Mouse (Mus musculus) bone marrow, adult 2 months (tissue): ENCODE data around the gene Spata13. TPM values are rescaled to one million over a fixed set of nuclear protein-coding genes. Genes with fewer than 3 reads are reported as not detected.
A peak's percentile ranks its signal among the peaks of the same experiment; 100 is the strongest.

Experiments used
- H3K27ac ChIP-seq: fragments of 200-500 bp; 2 replicates; pipeline ENCODE4 v1.5.1; 2012; ENCODE audit warnings: low read depth, mild to moderate bottlenecking, control low read depth, inconsistent platforms, low read length; ENCODE audit not compliant: control insufficient read depth, poor library complexity, insufficient read depth
- H3K4me1 ChIP-seq: fragments of 200-500 bp; 2 replicates; pipeline ENCODE4 v1.6.1; 2011; ENCODE audit warnings: low read length; ENCODE audit not compliant: control insufficient read depth, insufficient read depth
- H3K4me3 ChIP-seq: fragments of 200-500 bp; replicated peaks from 2 replicates; pipeline ENCODE3; 2011; ENCODE audit warnings: mild to moderate bottlenecking, low read depth, low read length, control low read depth; ENCODE audit not compliant: control insufficient read depth
- CTCF ChIP-seq: fragments of 200-500 bp; IDR thresholded peaks from 2 replicates; pipeline ENCODE4 v1.5.1; 2011; ENCODE audit warnings: low read length, control low read depth; ENCODE audit not compliant: control insufficient read depth, insufficient read depth
- POLR2A ChIP-seq: fragments of 200-500 bp; IDR thresholded peaks from 2 replicates; pipeline ENCODE4 v1.6.1; 2011; ENCODE audit warnings: low read depth, mild to moderate bottlenecking, control low read depth, low read length, borderline replicate concordance; ENCODE audit not compliant: control insufficient read depth
- WGBS: fragments of 180-500 bp; shearing (Covaris S2); methylation state at CpG from one replicate; pipeline ENCODE4 v1.1.7; 2018; 5-methylcytosine and 5-hydroxymethylcytosine counted together
- polyA plus RNA-seq: library from polyadenylated mRNA; stranded (reverse); fragments of >200 nt; gene quantifications from 2 replicates; pipeline ENCODE4 v1.2.4, GENCODE M21; 2011; ENCODE audit warnings: low replicate concordance; ENCODE audit not compliant: missing spikeins, insufficient read depth, insufficient read length

Gene Spata13
- polyA plus RNA-seq, 1 experiment: 14.4 TPM

DNA sequence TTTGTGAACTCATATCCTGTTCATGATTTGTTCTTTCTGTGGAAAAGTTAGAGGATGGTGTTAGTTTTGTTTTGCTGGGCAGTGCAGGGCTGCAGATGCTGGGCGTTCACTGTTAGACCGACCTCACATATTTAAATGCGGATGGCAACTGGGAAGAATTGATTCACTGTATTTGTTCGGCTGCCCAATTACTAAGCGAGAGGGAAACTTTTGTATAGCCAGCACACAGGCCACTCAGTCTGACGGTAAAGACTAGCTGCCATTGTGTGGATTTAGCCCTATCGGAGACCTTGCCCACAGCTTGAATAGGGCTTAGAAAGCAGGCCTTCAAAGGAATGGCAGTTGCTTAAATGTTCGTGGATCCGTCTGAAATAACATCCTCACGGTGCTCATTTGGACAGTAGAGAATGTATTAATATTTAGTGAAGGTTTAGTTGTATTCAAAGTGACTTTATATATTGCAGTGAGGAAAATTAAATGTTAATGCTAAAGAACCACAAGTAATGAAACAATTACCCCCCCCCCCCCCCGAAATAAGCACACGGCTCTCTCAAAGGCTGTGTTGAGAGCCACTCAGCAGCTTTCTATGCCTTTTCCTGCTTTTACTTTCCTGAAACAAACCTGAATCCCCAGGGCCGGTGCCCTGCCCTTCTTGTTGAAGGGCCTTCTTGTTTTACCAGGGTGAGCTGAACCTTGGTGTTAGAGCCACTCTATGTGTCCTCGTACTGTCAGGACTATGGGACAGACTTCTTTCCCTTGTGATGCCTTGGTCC lies 9.5 kb downstream of the Spata13 start:
- TF ChIP-seq CTCF (no peak), POLR2A (no peak)
- Histone ChIP-seq H3K4me1 (no peaks in the 10 kb centered on the region), H3K27ac (no peak overlapping the region), H3K4me3 (no peak overlapping the region)
- 87% methylated on average over 14 of the region's 14 CpGs for WGBS

DNA sequence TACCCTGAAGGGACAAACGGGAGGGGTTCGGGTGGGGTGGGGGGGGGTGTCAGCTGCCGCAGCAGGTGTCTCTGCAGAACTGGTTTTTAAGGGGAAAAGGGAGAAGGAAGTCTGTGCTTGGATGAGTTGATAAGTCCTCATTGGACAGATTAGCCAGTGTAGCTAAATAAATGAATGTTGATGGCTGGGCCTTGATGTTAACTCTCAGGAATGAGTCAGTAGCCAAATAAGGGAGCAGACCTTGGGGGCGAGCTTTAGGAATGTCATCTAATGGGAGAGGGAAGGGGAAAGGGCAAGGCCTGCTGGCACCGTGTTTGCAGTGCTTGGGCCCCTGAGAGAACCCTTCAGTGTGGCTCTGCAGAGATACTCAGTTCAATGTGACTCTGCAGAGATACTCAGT lies 12.6 kb downstream of the Spata13 start:
- H3K4me1 ChIP-seq: no peaks in the 10 kb centered on the region
- no peak overlapping the region for H3K4me3 ChIP-seq
- WGBS: 76% methylated on average over 5 of the region's 5 CpGs
- no peak for TF ChIP-seq CTCF
- no peak overlapping the region for H3K27ac ChIP-seq

DNA sequence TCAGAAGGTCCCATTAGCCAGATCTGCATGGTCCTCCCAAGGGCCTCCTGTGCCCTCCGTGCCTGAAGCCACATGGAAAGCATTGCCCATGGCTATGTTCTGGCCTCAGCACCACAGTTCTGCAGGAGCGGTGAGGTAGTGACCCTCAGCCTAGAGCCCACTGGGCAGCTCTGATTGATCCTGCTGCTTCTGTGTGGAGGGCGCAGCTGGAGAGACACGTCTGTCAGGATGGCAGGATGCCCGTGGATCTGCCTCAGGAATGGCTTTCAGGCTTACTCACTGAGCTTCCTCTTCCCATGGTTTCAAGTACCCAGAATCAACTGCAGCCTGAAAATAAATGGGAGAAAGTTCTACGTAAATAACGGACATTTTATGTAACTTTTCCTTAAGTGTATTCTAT lies 14.1 kb downstream of the Spata13 start:
- WGBS: 84% methylated on average over 7 of the region's 7 CpGs
- TF ChIP-seq CTCF (no peak), POLR2A (no peak)
- no peak overlapping the region for H3K27ac ChIP-seq
- H3K4me3 ChIP-seq: no peak overlapping the region
- H3K4me1 ChIP-seq: no peaks in the 10 kb centered on the region

DNA sequence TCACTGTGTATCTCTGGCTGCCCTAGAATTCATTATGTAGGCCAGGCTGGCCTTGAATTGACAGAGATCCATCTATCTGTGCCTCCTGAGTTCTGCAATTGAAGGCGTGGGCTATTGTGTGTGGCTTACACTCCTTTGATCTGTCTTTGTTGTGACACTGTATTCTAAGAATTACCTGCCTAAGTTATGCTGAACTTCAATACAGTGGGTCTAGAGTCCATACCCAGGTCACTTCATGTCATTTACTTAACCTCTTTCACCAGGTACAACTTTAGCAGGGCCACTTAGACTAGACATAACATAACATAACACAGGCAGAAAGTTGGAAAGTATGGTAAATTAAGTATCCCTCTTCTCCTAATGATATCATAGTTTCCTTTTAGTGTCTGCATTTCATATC lies 15.2 kb downstream of the Spata13 start:
- 68% methylated on average over 1 of the region's 1 CpGs for WGBS
- TF ChIP-seq POLR2A (no peak), CTCF (no peak)

DNA sequence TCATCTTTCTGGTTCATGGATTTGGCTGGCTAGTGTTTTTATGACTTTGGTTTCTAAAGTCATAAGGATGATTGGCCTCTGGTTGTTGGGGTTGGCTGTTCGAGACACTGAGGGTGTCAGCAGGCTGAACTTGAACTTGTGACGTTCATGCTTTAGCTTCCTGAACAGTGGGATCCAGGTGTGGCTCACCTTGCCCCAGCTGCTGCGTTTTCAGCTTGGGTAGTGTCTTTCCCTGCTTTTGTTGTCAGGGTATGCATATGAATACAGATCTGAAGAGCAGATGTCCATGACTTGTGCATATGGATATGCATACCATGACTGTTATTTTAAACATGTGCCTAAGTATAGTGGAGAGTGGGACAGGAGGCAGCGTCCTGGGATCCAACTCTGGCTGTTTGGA lies 19.4 kb downstream of the Spata13 start:
- Histone ChIP-seq H3K4me1 (no peaks in the 10 kb centered on the region), H3K27ac (no peak overlapping the region), H3K4me3 (no peak overlapping the region)
- 83% methylated on average over 4 of the region's 4 CpGs for WGBS
- TF ChIP-seq CTCF (no peak), POLR2A (no peak)

More for the DNA sequence above, 15.2 kb downstream of the Spata13 start:
- H3K4me1 ChIP-seq: no peaks in the 10 kb centered on the region
- no peak overlapping the region for H3K4me3 ChIP-seq
- no peak overlapping the region for H3K27ac ChIP-seq

DNA sequence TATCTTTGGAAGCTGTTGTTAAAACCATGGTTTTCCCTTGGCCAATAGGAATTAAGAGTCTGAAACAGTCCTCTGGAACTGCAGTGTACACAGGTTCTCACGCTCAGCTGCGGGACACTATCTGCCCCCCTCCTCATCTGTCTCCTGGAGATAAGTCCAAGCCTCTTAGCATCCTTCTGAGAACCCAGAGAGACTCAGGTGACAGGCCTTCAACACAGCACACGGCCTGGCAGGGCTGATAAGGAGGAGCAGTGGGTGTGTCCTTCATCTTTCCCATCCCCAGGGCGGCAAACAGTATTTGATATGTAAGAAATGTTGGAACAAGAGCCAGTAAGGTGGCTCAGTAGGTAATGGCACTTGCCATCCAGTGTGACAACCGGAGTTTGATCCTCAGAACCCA lies 20.2 kb downstream of the Spata13 start:
- Histone ChIP-seq H3K27ac (peak overlapping the region; percentile 34; the same call in 1 of the 2 replicates), H3K4me1 (no peaks in the 10 kb centered on the region), H3K4me3 (no peak overlapping the region)
- WGBS: 65% methylated on average over 5 of the region's 5 CpGs
- TF ChIP-seq POLR2A: no peak
- TF ChIP-seq CTCF: no peak

DNA sequence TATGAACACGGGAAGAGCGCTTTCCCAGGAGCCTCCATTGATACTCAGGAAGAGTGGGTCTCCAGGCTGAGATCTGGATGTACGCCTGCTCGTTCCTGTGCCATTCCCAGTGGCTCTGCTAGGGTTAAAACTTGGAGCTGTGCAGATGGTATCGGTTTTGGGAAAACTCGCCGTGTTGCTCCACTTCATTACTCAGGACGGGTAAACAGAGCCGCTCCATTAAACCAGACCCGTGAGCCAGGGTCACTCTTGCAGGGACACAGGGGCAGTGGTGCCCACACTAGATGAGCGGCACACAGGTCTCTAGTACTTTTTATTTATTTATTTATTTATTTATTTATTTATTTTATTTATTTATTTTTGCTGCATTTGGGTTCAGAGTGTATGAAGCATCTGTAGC lies 20.9 kb downstream of the Spata13 start:
- Histone ChIP-seq H3K4me1 (no peaks in the 10 kb centered on the region), H3K4me3 (no peak overlapping the region), H3K27ac (no peak overlapping the region)
- no peak for TF ChIP-seq POLR2A
- TF ChIP-seq CTCF: no peak
- 89% methylated on average over 11 of the region's 11 CpGs for WGBS

DNA sequence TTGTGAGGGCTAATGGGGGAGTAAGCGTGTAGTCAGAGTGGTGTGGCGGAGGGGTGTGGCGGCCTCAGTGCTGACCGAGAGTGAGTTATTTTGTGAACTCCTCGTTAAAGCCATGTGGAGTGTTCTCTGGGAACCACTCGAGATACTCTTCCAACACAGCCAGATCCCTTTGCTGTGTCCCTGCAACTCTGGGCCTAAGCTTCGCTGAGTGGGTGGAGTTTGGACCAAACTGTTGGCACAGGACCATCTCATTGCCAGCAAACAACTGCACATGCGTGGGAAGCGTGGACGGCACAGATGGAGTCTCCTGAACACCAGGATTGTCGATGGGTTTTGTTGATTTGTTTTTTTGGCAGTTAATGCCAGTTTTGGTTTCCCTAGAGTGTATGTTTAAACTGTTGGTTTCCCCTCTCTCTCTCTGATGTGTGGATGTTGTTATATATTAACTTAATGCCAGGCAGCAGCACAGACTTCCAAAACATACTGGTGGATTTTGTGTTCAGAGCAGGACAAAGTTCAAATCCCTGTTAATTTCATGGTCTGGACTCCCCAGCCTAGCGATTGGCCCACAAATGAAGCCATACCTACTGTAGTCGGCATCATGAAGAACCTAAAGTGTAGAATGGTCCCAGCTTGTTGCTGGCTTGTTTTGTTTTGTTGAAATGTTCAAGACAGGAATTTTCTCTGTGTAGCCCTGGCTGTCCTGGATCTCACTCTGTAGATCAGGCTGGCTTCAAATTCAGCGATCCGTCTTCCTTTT lies 22.3 kb downstream of the Spata13 start:
- 90% methylated on average over 15 of the region's 15 CpGs for WGBS
- H3K4me1 ChIP-seq: no peaks in the 10 kb centered on the region
- no peak overlapping the region for H3K4me3 ChIP-seq
- no peak overlapping the region for H3K27ac ChIP-seq
- no peak for TF ChIP-seq CTCF
- TF ChIP-seq POLR2A: no peak
